Mouse (Mus musculus): Measurements from ENCODE around the gene Lcmt1.

DNA sequence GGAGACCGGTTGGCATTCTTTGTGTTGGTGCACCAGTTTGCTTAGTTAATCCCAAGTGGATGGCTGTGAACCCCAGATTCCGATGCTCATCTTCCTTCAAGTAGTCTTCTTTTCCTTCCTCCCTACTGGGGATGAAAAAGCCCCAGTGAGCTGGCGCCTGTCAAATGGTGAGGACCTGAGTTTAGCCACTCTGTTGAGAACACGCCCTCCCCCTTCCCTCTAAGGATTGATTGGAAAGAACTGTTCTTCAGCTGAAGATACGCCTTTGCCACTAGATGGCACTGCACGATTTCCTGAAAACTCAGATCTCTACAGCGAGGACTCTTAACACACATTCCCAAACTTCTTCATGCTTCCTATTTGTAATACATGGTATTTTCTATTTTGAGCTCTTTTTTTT is 29.2 kb downstream of the Lcmt1 start:
- TF ChIP-seq CTCF (conservative IDR thresholded peaks at IDR 0.05; ENCODE audit: low read length) (peak; percentile 64), POU5F1 (IDR thresholded peaks at IDR 0.05; ENCODE audit: borderline replicate concordance, low read length) (no peak)
